Mouse (Mus musculus) CD8-positive naive resting alpha-beta T cell, adult 2 months (primary cell): Measurements from ENCODE around the gene Dusp10.

Source experiments
- DNase-seq, 2 experiments: peaks; one replicate each; pipeline ENCODE4 v3.0.0; 2022; ENCODE audit warnings: low read depth in 2 of 2, low spot score in 2 of 2

The Dusp10 gene

GRCm38 (mm10) chr1:184013106-184013505 is at the start of gene Dusp10:
TSS of gene Dusp10 (plus strand) at chr1:184013302.
- DNase-seq, result no peak

- DNase-seq, result no peak
Measured at GRCm38 (mm10) chr1:183965341-183965740, 47.8 kb upstream of the Dusp10 start.

DNA sequence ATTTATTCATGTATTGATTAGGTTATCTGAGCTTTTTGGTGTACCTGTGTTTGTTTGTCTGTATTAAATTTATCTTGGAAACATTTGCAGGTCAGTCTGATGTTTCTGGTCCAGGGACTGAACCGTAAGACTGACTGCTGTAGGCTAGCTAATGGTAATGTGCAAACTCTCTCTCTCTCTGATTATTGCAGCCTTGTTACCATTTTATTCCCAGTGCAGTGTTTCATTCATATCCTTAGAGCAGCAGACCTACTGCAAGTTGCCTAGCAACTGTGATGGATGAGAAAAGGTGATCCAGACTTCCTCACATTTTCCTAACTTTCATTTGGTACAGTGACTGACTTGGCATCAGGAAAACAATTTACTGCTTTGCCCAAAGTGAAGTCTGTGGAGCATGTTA is 43.8 kb upstream of the Dusp10 start:
- DNase-seq, result no peak

DNA sequence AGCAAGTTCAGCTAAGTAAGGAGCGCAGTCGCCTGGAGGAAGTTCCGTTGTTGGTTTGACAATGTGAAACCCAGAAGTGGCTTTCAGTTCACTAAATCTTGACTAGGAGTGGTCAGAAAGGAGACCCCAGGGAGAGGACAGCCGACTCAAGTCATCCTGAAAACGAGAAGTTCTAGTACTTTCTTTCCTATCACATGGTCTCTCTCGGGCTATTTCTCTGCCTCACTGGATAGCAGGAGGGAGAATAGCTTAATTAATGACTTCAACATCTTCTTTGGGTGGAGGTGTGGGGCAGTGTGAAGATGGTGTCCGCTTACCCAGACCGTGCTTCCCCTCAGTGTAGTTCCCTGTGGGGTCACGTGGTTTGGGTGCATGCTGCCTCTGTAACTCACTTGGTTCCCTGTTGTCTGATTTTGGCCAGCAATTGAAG is 33.3 kb upstream of the Dusp10 start:
- DNase-seq, result peak in 1 of 2 experiments; percentile 11

DNA sequence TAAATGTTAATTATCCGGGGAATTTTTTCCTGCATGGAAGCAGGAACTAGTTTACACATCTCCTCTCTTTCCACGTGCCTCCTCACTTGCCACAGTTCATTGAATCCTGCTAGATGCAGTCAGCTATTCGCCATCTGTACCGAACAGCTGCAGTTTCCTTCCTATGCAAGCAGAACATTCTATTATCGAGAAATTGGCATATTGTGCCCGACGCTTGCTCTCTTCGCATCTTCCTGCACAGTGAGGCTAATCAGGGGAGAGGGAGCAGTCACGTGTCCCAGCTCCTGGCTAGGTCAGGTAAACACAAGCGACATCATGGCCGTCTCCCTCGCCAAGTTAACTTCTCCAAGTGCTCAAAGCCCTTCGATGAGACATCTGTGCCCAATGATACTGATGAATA is 31.0 kb upstream of the Dusp10 start:
- no peak for DNase-seq

- DNase-seq, result peak; percentile 55 to 65
Measured at GRCm38 (mm10) chr1:183987711-183988245, 25.3 kb upstream of the Dusp10 start.

- DNase-seq, result no peak
Measured at GRCm38 (mm10) chr1:183991921-183992320, 21.2 kb upstream of the Dusp10 start.

DNA sequence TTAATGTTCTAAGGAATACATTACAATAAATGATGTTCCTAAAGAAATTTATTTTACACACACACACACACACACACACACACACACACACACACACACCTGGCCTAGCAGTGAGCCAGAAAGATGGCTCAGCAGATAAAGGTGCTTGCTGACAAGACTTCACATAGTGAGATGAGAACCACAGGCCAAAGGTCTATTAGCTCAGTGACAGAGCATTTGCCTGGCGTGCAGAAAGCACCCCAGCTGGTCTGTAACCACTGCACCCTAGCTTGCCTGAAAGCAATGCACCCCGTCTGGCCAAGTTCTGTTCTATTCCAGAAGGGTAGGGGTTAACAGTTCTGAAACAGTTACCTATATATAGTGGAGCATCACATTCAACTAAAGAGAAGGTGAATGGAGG is 15.9 kb upstream of the Dusp10 start:
- no peak for DNase-seq

DNA sequence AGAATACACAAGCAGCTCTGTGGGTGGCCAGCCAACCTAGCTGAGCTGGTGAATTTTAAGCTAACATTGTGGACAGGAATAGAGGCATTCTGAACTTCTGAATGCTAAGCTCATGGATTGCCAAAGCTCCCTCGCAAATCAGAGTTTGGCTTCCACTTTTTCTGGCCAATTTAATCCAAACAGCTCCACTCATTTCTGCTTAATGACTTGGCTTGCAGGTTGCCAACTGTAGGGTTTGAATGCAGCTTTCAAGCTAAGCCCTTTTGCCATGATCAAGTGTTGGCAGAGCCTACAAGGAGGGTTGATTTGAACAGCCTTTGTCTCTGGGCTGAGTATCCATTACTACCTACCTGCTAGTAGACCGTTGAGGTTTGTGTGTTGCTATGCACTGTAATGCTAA is 10.6 kb upstream of the Dusp10 start:
- DNase-seq, result no peak

- no peak for DNase-seq
Measured at GRCm38 (mm10) chr1:184004311-184004710, 8.8 kb upstream of the Dusp10 start.

GRCm38 (mm10) chr1:184005315-184006058 is 7.6 kb upstream of the Dusp10 start:
- peak; percentile 78 to 83 for DNase-seq

GRCm38 (mm10) chr1:184006086-184006485 is 7.0 kb upstream of the Dusp10 start:
- no peak for DNase-seq

DNA sequence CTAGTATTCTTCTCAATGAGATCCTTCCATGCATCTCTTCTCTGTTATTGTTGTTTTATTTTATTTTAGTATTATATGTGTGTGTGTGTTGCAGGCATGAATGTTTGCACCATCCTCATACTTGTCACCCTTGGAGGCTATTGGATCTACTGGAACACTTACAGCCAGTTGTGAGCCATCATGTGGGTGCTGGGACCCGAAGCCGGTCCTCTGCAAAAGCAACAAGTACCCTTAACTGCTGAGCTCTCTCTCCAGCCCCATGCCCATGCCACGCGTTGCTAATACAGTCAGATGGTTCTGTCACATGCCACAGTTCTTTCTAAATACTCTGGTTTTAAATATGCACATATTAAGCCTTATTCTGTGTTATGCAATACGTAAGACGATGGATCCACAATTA is 1.8 kb upstream of the Dusp10 start:
- DNase-seq, result no peak

DNA sequence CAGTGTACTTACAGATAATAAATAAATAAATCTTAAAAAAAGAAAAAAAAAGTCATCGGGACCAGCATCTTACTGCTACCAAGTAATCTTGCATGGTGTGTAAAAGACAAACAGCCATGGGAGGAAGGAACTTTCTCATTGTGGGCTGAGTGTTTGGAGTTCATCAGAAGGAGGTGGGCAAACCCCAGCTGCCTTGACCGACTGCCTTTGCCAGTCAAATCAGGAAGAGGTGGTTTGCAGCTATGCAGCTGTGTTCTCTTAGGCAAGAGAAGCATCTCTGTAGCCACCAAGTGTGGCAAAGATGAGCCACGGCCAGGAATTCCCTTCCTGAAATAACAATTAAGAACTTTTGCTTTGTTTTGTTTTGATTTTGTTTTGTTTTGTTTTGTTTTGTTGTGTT is 989 bp downstream of the Dusp10 start:
- no peak for DNase-seq

DNA sequence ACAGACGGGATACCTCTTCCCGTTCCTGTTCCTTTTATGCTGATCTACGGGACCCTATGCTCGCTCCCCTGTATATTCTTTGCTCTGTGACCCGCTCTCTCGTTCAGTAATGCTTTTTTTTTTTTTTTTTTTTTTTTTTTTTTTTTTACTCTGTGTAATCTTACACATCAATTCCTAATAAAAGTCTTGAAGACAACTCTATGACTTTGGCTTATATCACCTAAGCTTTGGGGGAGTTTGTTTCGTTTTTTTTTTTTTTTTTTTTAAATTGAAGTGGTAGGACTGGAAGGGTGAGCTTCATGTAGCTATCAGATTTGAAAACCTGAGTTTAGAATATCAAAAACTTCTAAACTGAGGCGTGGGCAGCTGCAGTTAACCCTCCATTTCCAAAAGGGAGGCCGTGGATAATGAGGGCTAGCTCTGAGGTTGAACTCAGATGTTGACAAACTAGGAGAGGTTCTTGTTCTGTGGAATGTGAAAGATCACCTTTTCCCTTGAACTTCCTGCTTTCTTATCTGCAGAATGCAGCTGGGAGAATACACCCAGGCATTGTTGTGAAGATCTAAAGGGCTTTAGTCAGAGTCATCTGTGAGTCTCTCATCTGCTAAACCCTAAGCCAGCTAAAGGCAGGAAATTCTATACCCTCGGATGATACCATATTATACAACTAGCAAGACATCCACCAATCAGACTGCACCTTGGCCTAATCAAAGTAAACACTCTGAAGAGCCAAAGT is 3.1 kb downstream of the Dusp10 start:
- no peak for DNase-seq

DNA sequence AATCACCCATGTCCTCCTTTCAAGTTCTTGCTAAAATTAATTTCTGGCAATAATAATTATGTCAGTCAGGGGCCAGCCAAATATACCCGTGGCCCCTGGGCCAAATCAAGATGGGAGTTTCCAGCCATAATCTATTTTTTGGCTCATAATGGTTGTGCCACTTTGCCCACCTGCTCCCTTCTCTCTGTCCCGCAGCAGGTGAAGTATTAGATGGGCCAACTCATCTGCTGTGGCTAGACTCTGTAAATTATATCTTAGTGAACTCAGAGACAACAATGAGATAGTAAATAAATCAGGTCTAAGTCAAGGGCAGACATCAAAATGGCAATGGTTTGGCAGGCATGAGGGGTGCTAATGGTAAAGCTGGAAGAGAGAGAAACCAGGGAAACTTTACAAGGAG is 4.5 kb downstream of the Dusp10 start:
- no peak for DNase-seq

DNA sequence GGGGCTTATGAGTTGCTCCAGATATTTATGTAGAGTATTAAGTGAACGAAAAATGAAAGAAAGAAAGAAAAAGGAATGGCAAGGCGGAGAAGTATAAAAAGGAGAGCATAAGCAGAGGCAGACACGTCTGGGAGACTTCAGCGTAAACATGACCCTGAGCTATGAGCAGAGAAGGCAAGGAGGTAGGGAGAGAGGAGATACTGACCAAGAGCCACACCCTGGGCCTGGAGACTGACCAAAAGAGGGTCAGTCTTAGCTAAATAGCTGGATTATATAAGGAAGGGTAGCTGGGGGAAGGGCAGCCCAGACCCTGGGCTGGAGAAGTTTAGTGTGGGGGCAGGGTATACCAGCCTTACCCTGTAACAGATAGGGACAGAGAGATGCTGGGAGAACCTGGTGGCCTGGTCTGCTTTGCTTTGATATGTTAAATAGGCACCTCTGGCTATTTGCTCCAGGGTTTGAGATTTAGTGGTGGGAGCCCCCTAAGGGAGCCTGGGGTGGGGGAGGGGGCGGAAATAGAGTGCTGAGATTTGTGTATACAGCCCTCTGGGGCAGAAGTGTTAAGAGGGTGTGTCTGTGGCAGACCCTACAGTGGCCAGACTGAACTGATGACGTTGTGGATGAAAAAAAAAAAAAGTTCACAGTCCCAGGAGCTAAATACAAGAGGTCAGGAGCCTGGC is 6.1 kb downstream of the Dusp10 start:
- no peak for DNase-seq

GRCm38 (mm10) chr1:184019722-184020107 is 6.6 kb downstream of the Dusp10 start:
- DNase-seq, result no peak

DNA sequence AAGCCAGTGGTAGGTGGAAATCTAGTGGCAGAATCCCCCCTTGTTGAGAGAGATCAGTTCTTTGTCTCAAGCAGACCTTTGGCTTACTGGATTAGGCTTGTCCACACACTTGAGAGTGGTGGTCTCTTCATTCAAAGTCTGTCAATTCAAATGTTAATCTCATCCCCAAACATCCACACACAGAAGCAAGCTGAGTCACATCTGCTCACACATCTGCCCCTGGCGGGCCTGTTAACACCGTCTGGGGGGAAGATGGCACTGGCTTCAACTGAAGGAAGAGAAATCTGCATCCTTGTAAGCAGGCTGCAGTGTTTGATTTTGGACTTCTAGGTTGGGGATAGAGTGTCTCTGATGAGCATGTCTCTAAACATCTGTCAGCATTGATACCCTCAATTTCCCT is 10.9 kb downstream of the Dusp10 start:
- DNase-seq, result no peak

DNA sequence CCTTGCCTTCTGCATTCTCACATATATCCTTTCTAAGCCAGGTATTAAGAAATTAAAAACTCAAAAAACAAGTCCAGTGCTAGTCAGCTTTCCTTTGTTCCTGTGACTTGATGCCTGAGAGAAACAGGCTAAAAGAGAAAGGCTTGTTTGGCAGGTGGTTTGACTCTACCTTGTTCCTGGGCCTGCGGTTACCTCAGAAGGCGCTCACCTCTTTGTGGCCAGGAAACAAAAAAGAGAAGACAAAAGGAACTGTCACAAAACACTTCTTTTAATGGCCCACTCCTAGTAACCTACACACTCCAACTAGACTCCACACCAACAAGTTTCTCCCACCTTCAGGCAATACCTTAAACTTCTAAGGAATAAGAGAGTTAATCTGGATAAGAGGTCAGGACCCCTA is 11.5 kb downstream of the Dusp10 start:
- peak; percentile 45 to 56 for DNase-seq

- DNase-seq, result no peak
Measured at GRCm38 (mm10) chr1:184025079-184025478, 12.0 kb downstream of the Dusp10 start.

- no peak for DNase-seq
Measured at GRCm38 (mm10) chr1:184027039-184027438, 13.9 kb downstream of the Dusp10 start.
